Mouse (Mus musculus) gastrocnemius, adult 18-20 months (tissue): Measurements from ENCODE around the gene Esrrg. TPM values are rescaled to one million over a fixed set of nuclear protein-coding genes. Genes with fewer than 3 reads are reported as not detected.

ENCODE experiments used
- DNase-seq: peaks from one replicate; pipeline ENCODE4 v3.0.0; 2021; ENCODE audit warnings: low spot score
- total RNA-seq, 2 experiments: library from RNA; stranded (reverse); gene quantifications; 2 replicates each; pipeline ENCODE4 v1.2.3; 2021

The Esrrg gene
- total RNA-seq, 2 experiments from 2014 or later = 19.7 to 34.8 TPM

- DNase-seq = no peak
Observed at GRCm38 (mm10) chr1:187767355-187767754, 158.8 kb downstream of the Esrrg start.

- DNase-seq = no peak
Observed at GRCm38 (mm10) chr1:187770234-187770633, 161.6 kb downstream of the Esrrg start.

- DNase-seq = no peak
Observed at GRCm38 (mm10) chr1:187771067-187771466, 162.5 kb downstream of the Esrrg start.

GRCm38 (mm10) chr1:187779589-187780178 is 171.1 kb downstream of the Esrrg start:
- no peak for DNase-seq

GRCm38 (mm10) chr1:187785226-187785625 is 176.6 kb downstream of the Esrrg start:
- no peak for DNase-seq

GRCm38 (mm10) chr1:187787055-187788016 is 178.7 kb downstream of the Esrrg start:
- DNase-seq = no peak

- no peak for DNase-seq
Observed at GRCm38 (mm10) chr1:187794240-187794930, 185.8 kb downstream of the Esrrg start.

- no peak for DNase-seq
Observed at GRCm38 (mm10) chr1:187795551-187795950, 187.0 kb downstream of the Esrrg start.

- no peak for DNase-seq
Observed at GRCm38 (mm10) chr1:187799300-187799699, 190.7 kb downstream of the Esrrg start.

GRCm38 (mm10) chr1:187800761-187801160 is 192.2 kb downstream of the Esrrg start:
- no peak for DNase-seq

- no peak for DNase-seq
Observed at GRCm38 (mm10) chr1:187803566-187803965, 195.0 kb downstream of the Esrrg start.

- DNase-seq = no peak
Observed at GRCm38 (mm10) chr1:187803997-187804396, 195.4 kb downstream of the Esrrg start.

- DNase-seq = no peak
Observed at GRCm38 (mm10) chr1:187805001-187805400, 196.4 kb downstream of the Esrrg start.

GRCm38 (mm10) chr1:187807477-187808390 is 199.1 kb downstream of the Esrrg start:
- no peak for DNase-seq

- DNase-seq = no peak
Observed at GRCm38 (mm10) chr1:187808391-187808922, 199.9 kb downstream of the Esrrg start.

GRCm38 (mm10) chr1:187809546-187809945 is 201.0 kb downstream of the Esrrg start:
- DNase-seq = no peak

GRCm38 (mm10) chr1:187819406-187819805 is 210.8 kb downstream of the Esrrg start:
- DNase-seq = no peak

GRCm38 (mm10) chr1:187821368-187821811 is 212.8 kb downstream of the Esrrg start:
- DNase-seq = no peak

GRCm38 (mm10) chr1:187823351-187823750 is 214.8 kb downstream of the Esrrg start:
- DNase-seq = no peak

- DNase-seq = no peak
Observed at GRCm38 (mm10) chr1:187825421-187826097, 217.0 kb downstream of the Esrrg start.
